Mouse (Mus musculus) c-Kit-positive CD71-positive TER-119-negative erythroid progenitor cells, embryonic 14.5 days (primary cell): ENCODE measurements around the gene Son.

Experiments
- DNase-seq: peaks from one replicate; pipeline ENCODE4 v3.0.0-alpha.2; 2013; ENCODE audit warnings: low read depth

The Son gene

GRCm38 (mm10) chr16:91647461-91648219, at the start of gene Son:
Gene Son (plus strand): TSS chr16:91647506.
- peak; percentile 95 for DNase-seq

DNA sequence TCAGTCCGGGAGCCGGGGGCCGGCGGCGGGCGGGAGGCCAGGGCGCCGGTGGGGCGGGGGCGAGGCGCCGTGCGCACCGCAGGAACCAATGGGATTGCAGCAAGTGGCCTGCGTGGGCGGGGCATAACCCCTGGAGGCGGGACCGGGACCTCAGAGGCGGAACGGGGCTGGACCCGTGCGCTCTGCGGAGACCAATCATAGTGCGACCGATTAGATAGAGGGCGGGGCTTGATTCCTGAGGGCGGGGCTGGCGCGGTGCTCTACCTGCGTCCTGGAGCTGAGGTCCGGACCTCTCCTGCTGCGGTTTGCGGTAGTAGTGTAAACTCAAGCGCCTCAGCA, 49.7 kb upstream of the Son start, which contains the start of gene Tmem50b:
Gene Tmem50b, minus strand, starts transcription at position 129 of the 339 bp plus-strand sequence.
- peak; percentile 94 for DNase-seq

GRCm38 (mm10) chr16:91599242-91599641, 48.1 kb upstream of the Son start:
- DNase-seq: no peak

GRCm38 (mm10) chr16:91601081-91601480, 46.2 kb upstream of the Son start:
- no peak for DNase-seq

GRCm38 (mm10) chr16:91601693-91602092, 45.6 kb upstream of the Son start:
- no peak for DNase-seq

GRCm38 (mm10) chr16:91605156-91605555, 42.1 kb upstream of the Son start:
- no peak for DNase-seq

DNA sequence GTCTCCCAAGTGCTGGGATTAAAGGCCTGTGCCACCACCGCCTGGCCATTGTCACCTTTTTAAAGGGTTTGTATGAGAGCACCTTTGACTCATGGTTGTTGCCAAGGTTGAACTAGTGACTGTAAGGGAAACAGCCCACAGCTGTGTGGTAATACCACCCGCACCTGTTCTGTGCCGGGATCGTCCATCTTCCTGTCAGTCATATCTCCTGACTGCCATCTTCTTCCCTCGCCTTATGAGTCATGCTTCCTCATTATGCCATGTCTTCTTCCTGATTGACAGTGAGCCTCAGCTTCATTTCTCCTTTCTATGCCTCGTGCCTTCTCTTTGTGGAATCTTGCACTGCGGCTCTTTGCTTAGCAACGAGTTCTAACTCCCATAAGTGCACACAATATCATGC, 40.3 kb upstream of the Son start:
- DNase-seq: no peak

DNA sequence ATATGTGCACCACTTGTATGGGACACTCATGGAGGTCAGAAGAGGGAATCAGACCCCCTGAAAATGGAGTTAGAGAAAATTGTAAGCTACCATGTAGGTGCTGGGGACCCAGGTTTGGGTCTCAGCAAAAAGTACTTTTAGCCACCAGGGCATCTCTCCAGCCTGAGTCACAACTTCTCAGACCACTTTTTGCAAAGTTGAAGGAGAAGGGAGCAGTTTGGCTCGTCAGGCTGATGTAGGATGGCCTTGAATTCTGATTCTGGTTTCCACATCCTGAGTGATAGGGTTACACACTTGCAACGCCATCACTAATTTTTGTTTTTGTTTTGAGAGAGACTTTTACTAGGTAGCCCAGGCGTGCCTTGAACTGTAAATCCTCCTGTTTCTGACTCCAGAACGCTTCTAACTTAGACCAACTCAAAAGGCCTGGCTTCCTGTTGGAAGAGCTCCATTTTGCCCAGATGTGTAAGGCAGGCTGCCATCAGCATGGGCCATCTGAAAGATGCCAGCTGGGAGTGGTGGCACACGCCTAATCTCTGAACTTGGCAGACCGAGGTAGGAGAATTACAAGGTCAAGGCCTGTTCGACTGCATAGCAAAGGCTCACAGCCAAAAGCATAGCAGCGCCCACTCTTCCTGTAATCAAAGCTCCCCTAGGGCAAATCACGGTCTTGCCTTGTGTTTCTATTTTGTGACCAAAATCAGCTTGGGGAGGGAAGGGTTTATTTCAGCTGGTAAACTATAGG, 37.6 kb upstream of the Son start:
- DNase-seq: no peak

DNA sequence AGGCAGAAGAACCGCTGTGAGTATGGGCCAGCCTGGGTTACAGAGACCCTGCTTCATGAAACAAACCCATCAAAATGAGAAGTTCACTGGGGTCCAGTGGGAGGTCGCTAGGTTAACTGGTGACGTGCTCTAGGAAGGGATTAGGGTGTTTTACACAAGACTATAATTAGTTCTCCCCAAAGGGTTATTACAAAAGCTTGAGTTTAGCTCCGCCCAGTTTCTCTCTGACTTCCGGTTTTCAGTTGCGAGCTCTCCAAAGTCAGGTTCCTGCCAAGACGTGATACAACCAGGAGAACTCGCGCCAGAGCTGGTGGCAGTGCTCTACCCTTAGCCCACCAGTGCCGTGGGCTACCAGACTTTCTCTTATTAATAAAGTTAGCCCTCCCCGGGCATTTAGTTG, 36.1 kb upstream of the Son start:
- no peak for DNase-seq

GRCm38 (mm10) chr16:91612525-91612924, 34.8 kb upstream of the Son start:
- DNase-seq: no peak

GRCm38 (mm10) chr16:91614552-91614951, 32.8 kb upstream of the Son start:
- DNase-seq: no peak

DNA sequence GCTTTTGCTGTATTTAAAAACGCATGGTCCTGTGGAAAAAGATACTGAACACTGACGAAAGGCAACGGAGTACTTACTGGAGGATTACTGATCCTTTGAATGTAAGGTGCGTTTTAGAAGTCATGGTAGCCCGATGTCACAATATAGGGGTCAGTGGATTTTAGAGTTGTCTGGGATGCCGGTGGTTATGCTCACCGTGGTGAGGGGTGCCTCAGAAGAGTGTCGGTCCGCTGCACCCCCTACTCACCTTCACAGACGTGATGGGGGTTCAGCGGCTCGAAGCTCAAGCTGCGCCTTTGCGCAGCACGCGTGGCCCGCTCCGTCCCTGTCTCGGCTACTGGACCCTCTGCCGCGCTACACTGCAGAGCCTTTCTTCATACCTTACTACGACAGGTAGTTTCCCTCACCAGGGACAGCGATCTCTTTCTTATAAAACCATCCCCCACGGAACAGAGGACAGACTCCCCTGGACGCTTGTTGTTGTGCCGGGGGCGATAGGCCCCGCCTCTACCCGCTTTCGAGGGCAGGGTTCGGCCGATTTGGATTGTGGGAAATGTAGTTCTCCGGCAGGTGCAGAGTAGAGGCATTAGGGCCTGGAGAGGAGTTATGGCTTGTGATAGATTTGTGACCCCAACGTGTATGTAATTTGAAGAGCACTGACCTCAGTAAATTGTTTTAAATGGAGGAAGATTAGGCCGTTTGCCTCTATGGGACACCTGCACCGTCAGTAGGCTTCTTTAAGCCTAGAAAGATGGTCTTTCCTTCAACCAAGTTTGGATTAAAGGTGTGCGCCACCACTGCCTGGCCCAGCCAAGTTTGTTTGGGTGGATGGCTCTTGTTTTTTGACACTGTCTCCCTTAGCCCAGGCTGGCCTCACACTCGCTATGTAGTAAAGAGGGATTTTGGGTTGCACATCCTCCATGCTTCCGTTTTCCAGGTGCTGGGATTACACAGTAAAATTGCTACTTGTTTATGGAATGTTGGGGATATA, 28.5 kb upstream of the Son start, which contains the start of gene Dnajc28:
Gene Dnajc28, minus strand, starts transcription at position 516 of the 991 bp plus-strand sequence.
- peak; percentile 63 for DNase-seq

DNA sequence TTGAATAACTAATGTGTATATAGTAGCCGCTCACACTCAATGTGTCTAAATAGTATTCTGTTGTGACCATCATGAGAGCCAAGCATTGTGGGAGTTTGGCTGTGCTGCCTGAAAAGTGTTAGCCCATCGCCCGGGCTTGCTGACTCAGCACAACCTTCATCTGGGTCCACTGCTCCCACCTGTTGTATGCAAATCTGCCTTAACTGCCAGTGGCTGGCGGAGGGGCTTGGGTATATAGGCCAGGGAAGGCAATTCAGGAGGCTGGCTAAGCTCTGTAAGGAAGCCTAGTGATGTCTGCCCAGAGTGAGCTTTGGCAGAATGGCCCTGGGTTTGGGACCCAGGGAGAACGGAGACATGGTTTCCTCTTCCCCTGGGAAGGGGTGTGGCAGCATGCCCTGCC, 27.1 kb upstream of the Son start:
- no peak for DNase-seq

GRCm38 (mm10) chr16:91620991-91621390, 26.3 kb upstream of the Son start:
- DNase-seq: no peak

GRCm38 (mm10) chr16:91623074-91623473, 24.2 kb upstream of the Son start:
- no peak for DNase-seq

DNA sequence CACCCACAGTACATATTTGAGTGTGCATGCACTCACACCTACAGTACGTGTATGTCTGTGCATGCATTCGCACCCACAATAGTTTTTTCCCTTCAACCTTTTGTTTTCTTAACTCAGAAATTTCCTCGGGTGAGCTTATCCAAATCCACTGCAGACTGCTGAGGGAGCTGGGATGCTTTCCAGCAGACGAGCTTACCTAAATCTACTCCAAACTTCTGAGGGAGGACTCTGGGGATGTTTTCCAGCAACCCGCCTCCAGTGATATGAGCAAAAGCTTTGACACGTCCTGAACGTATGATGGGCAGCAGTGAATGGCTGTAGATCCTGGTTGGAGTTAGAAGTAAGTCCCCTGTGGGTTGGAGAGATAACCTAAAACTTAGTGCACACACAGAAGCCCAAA, 19.5 kb upstream of the Son start:
- no peak for DNase-seq

DNA sequence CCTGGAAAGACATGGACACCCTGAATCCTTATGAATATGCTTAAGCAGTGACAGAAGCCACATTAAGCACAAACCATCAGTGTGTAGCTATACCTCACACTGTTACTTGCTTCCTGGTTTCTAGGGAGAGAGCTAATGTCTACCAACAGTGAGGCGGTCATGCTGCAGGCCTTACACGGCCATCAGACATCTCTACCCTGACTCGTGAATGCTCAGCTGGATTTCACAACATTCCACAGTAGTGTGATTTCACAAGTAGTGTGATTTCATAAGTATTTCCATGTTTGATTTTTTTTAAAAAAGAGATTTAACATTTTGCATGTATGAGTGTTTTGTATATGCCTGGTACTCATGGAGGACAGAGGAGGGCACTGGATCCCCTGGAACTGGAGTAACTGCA, 18.6 kb upstream of the Son start:
- DNase-seq: no peak

DNA sequence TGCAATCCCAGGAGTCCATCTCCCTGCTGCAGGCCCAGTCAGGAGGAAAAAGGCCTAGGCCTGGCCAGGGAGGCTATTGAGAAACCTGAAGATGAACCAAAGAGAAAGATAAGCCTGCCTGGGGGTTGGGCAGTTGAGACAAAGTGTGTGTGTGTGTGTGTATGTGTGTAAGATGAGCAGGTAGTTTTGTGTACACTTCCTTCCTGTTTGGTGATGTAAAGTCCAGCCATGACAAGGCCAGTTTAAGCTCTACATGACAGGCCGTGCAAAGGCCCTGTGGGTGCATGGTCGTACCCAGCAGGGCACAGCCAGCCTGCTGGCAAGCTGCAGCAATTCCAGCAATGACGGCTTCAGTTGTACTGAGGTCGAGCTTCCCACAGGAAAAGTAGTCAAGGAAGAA, 17.6 kb upstream of the Son start:
- DNase-seq: no peak

DNA sequence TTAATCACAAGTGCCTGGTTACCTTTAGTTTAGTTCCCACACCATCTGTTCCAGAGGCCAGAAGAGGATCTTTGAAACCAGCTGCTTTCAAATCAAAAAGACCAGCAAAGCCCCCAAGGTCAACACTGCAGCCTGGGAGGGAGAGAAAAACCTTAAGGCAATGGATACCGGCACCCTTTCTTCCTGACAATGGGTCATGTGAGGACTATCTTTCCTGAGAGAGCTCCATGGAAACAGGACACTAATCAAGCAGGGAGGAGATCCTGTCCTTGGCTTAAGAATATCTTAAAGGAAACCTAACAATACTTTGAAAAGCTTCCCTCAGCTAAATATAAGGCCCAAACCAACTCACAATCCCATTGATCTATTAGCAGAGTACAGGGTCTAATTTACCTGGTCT, 16.7 kb upstream of the Son start:
- DNase-seq: no peak

GRCm38 (mm10) chr16:91632439-91632838, 14.9 kb upstream of the Son start:
- DNase-seq: no peak

- no peak for DNase-seq
Measured at GRCm38 (mm10) chr16:91632940-91633339, 14.4 kb upstream of the Son start.

GRCm38 (mm10) chr16:91633641-91634040, 13.7 kb upstream of the Son start:
- DNase-seq: no peak
